Mouse (Mus musculus) CD4-positive, CD25-positive, alpha-beta regulatory T cell, adult 2 months (primary cell): ENCODE measurements around the gene Flywch2.
A peak's percentile ranks its signal among the peaks of the same experiment; 100 is the strongest.
"Not testable (repeated sequence)": the region's sequence is repeated elsewhere in the genome, so short reads cannot be mapped to it uniquely, and the experiment has no call there.

Experiments used
- DNase-seq: peaks from one replicate; pipeline ENCODE4 v3.0.0-alpha.2; 2012; ENCODE audit warnings: low read depth, low spot score

Gene Flywch2

GRCm38 (mm10) chr17:23790269-23791078, 4.6 kb upstream of the Flywch2 start, which contains the start of gene Srrm2:
Gene Srrm2 (plus strand): TSS chr17:23790532.
- DNase-seq: peak; percentile 64

GRCm38 (mm10) chr17:23789749-23790268, 3.9 kb upstream of the Flywch2 start:
- no peak for DNase-seq

- no peak for DNase-seq
These were observed 3.1 kb upstream of the Flywch2 start for GRCm38 (mm10) chr17:23788973-23789372.

GRCm38 (mm10) chr17:23786510-23786931, 640 bp upstream of the Flywch2 start:
- no peak for DNase-seq

GRCm38 (mm10) chr17:23783352-23783751, 2.5 kb downstream of the Flywch2 start:
- DNase-seq: no peak

- DNase-seq: no peak
These were observed 7.4 kb downstream of the Flywch2 start for GRCm38 (mm10) chr17:23778447-23778846.

GRCm38 (mm10) chr17:23777141-23777540, 8.7 kb downstream of the Flywch2 start:
- no peak for DNase-seq

DNA sequence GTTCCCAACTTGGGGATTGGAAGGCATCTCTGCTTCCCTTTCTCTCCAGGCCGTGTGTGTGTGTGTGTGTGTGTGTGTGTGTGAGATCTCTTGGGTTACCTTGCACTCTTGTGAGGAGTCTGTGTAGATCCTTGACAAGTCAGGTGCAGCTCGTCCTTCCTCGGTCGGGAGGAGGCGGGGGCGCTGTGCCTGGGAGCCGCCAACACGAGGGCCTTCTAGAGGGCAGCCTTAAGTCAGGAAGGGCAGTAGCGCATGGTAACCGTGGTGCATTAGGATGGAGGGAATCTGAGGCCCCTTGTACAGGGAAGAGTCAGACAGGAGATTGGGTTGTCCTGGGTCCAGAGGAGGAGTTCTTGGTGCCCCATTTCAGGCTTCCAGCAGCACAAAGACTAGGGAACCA, 9.7 kb downstream of the Flywch2 start:
- no peak for DNase-seq

DNA sequence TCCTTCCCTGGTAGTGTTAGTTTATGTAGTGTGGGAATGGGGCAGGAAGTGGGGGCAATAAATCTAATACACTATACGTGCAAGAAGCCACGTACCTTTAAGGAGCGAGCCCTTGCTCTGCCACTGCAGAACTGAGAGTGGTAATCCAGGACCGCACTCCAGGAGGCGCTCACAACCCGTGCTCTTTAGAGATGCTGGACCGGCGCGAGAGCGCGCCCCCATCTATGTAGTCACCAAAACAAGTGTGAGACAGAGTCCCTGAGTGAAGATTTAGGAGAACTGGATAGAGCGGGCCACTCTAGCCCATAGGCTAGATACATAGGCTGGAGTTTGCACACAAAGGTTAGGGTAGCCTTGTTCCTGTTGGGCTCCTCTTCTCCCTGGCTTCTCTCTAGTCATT, 11.8 kb downstream of the Flywch2 start:
- peak; percentile 92 for DNase-seq

DNA sequence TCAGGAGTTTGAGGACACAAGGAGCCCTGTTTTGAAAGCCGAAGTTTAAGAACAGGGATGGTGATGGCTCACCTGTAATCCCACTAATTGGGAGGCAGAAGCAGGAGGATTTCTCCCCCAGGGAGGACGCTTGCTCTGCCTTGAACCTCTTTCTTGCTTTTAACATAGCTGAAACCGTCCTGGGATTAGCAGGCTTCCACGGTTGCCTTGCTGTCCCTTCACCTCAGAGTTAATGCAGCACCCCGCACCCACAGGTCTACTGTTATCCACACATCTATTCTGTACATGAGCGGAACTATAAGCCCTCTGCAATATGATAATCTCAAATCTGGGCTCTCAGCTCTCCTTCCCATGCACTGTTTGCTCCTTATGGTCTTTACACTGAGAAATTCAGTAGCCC, 12.2 kb downstream of the Flywch2 start:
- DNase-seq: no peak

DNA sequence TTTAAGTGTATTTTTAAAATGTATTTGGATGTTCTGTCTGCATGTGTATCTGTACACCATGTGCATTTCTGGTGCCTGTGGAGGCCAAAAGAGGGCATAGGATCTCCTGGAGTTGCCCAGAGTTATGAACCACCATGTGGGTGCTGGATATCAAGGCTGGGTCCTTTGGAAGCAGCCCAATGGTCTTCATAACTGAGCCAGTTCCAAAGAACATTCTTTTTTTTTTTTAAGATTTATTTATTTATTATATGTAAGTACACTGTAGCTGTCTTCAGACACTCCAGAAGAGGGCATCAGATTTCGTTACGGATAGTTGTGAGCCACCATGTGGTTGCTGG, 13.7 kb downstream of the Flywch2 start:
- DNase-seq: not testable (repeated sequence)

DNA sequence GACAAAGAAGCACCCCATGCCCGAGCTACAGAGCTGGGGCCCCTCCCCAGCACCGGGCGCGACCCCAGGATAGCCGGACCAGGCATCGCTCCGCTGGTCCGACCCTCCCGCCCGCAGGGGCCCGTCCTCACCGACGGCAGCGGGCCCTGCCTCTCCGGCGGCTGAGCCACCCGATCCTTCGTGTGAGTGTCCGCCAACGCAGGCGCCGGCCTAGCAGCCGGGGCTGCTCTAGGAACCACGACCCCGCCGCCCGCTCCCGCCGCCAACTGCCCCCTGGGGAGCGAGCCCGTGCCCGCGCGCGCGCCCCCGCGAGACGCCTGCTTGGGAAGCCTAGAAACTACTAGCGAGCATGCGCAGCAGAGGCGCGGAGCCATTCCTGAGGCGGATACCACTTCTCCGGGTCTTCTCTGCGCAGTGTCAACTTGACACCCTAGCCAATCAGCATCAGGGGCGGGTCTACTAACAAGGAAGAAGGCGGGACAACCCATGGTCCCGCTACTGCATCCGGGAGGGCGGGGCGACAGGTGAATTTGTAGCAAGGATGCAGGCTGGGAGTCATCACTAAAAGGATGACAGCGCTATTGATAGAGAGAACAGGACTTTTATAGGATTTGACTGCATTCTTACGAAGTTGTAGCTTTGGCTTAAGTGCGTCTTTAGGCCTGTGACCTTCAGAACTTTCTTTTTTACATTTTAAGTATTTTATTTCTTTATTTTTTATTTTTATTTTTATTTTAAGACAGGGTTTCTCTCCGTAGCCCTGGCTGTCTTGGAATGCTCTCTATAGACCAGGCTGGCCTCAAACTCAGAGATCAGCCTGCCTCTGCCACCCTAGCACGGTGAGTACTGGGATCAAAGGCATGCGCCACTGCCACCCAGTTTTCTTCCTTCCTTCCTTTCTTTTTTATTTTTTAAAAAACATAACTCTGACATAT, 14.3 kb downstream of the Flywch2 start, which contains the start of gene Flywch1:
Gene Flywch1, minus strand, starts transcription at position 319 of the 935 bp plus-strand sequence.
- peak; percentile 98 for DNase-seq

DNA sequence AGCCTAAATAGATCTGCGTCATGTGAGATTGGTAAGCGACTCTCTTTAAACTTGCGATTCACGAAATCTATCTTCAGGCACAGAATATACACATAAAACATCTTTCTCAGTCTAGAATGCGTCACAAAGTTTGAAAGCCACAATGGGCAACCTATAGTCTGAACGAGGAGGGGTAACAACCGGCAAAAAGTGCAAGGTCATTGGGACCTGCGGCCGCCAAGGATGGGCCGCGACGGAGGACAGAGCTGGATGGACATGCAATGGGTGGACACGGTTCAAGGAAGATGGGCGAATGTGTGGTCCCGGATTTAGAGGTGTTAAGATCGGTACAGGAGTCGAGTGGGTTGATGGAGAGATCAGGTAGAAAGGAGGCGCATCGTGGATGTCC, 15.0 kb downstream of the Flywch2 start:
- no peak for DNase-seq

DNA sequence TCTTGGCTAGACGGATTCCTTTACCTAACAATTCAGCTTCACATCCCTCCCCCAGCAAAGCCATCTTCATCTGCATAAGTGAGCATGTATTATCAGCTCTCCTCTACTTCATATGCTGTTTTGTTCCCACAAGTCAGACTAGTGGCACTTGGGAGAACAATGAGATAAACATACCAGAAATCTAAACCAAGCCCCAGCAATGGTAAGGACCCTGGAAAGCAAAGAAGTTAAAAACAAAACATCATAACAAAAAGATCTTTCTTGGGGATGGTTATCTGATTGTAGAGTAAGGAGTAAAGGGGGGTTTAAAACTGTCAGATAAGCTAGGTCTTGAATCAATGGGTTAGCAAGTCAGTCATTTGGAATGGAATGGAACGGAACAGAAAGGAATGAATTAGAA, 15.4 kb downstream of the Flywch2 start:
- no peak for DNase-seq

DNA sequence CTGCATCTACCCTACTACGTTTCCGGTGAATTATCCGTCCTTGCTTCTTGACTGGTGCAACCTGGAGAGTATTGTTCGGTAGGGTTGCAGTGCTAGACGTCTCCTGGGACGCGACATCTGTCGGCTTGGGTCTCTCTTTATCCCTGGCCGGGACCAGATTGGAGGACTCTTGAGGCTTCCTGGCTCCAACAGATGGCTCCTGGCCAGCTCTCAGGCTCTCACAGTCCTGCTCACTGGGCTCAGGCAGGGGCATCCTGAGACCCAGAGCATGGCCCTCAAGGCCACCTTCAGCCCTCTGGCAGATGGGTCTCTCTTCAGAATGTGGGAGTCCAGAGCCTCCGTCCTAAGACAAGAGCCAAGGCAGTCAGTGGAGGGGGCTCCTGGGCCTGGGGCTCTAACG, 22.9 kb downstream of the Flywch2 start:
- DNase-seq: no peak

GRCm38 (mm10) chr17:23761155-23761554, 24.7 kb downstream of the Flywch2 start:
- DNase-seq: no peak

DNA sequence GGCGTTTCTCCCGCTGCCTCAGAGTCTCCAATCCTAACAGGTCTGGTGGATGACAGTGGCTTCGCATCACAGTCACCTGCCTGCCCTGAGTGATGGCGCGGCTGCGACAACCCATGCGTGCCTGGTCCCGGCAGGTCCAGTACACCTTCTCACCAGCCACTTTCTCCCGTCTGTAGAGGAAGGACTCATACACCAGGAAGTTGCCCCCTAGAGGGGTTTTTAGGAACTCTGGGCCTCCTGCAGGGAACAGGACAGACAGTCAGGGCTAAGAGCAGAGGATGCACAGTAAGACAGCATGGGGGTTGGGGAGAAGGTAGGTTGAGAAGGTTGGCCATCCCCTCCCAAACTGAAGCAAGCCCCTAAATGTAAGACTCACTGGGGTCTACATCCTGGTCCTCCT, 25.6 kb downstream of the Flywch2 start:
- DNase-seq: no peak

GRCm38 (mm10) chr17:23758801-23759200, 27.1 kb downstream of the Flywch2 start:
- DNase-seq: no peak

- DNase-seq: no peak
These were observed 28.3 kb downstream of the Flywch2 start for GRCm38 (mm10) chr17:23757581-23757980.

DNA sequence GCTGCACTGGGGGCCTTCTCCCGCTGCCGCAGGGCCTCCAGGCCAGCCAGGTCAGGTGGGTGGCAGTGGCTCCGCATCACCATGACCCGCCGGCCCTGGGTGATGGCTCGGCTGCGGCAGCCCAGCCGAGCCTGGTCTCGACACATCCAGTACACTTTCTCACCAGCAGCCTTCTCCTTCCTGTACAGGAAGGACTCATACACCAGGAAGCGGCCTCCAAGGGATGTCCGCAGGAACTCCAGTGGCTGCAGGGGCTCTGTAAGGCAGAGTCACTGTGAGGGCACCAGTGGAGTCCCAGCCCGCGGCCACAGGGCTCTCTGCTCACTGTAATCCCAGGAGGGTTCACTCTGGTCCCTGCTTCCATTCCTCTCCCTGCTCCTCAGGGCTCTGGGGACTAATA, 30.2 kb downstream of the Flywch2 start:
- no peak for DNase-seq

DNA sequence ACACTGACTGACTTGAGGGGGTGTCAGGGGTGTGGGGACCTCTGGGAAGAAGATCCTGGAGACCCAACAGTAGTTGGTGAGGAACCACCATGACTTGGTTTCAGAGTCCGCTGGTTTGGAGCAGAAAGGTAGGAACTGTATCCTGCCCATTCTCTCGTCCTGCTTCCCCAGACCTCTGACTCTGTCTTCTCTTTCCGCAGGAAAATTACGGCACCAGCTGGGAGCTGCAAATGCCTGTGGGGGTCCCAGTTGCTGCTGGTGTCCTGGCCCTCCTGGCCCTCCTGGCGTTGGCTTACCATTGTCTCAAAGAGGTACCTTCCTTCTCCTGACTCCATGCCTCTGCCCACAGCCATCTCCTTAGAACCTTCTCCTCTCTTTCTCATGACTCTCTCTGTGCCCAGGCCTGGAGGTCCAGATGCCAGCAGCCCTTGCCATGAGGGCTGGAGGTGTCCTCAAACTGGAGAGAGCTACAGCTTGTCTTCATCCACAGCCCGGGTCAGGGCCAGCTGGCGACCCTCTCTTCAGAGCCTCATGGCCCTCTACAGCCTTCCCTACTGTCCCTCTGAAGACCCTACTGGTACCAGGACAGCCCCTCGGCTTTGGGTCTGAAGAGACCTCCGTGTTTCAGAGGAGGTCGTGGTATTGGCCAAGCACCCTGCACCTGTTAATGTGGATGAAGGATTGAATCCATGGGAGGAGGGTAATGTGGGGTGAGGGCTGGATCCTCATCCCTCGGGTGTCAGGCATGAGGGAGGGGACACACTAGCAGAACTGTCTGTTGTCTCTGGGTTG, 36.3 kb downstream of the Flywch2 start:
- no peak for DNase-seq
